Mouse (Mus musculus): ENCODE measurements at regions not wholly inside any gene's neighbourhood (a gene's known extent, or its start where the extent isn't known, plus 50 kb on each side); places are given as distances from the start of the nearest gene placed in this dataset.

- TF ChIP-seq POLR2A (IDR thresholded peaks at IDR 0.05; ENCODE audit: low read depth, low read length) (no peak), CTCF (IDR thresholded peaks at IDR 0.05; ENCODE audit: extremely low read depth, insufficient read depth, insufficient read length, insufficient replicate concordance) (no peak)
Measured at GRCm38 (mm10) chr11:18596996-18597395, 421.8 kb downstream of the Meis1 start.

Measured in spleen, adult 2 months (tissue).